Mouse (Mus musculus) Muller cell, postnatal 12 days (primary cell): Measurements from ENCODE around the gene Plac9b.
"Not testable (repeated sequence)": the region's sequence is repeated elsewhere in the genome, so short reads cannot be mapped to it uniquely, and the experiment has no call there.

Source experiments
- DNase-seq: peaks from one replicate; pipeline ENCODE4 v3.0.0-alpha.2; 2015; ENCODE audit errors: inconsistent ontology term

The Plac9b gene

DNA sequence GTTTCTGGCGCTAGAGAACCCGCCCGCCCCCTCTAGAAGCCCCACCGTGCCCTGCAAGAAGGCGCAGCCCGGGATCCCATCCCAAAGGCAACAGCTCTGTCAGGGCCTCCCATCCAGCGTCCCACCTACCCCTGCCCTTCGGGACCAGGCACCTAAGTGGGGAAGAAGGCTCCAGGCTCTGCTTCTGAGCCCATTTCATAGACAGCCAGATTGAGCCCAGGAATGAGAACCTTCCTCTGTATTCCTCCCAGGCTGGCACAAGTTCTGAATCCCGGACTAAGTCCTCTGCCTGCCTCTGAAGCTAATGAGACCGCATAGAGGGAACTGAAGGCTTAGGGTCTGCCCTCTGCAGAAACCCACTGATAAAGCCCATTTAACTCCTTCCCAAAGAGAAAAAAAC, at the start of gene Plac9b:
Gene Plac9b, minus strand, starts transcription at position 101 of the 400 bp plus-strand sequence.
- not testable (repeated sequence) for DNase-seq

DNA sequence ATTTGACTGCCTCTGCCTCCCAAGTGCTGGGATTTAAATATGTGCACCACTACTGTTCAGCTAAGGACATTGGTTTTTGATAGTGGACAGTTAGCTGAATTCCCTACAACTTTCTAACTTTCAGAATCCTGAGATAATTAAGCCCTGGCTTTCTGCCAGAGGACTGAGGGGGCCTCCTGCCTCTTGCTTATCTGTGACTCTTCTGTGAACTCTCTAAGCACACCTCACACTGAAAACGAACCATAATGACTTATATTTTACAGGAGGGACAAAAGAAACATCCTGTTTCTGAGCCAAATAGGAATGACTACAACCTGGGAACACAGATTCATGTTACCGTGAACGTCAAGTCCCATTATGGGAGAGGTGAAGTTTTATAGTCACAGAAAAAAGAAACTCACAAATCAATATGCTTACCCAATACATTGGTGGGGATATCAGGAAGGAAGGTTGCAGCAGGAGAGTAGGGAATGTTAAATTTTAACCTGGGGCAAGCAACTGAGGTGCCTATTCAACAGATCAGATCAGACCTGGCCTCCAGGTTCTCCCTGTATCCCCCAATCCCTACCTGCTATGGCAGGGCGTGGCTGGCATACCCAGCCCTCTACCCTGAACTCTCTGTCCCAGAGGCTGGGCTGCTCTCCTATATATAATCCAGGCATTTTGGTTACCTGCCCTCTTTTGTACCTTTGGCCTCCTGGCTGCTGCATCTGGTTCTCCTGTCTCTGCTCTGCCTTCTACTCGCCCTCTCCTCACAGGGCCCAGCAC, 34.1 kb upstream of the Plac9b start:
- DNase-seq: not testable (repeated sequence)

DNA sequence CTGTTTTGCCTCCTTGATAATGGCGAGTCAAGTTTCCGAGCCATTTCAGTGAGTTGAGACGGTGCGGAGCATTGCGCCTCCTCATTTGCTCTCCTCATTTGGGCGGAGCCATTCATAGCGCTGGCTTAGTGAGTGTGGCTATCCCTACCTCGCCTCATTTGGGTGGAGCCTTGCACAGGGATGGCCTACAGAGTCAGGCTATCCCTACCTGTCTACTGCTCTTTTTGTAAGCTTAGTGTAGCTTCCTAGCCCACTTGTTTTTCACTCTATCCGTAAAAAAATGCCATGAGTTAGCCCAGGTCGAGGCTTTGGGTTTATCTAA, 24.6 kb upstream of the Plac9b start, which contains the start of gene Tmem254b:
Gene Tmem254b, minus strand, starts transcription at position 116 of the 322 bp plus-strand sequence.
- DNase-seq: not testable (repeated sequence)

GRCm38 (mm10) chr14:26206197-26206925, 24.1 kb upstream of the Plac9b start:
- DNase-seq: not testable (repeated sequence)

DNA sequence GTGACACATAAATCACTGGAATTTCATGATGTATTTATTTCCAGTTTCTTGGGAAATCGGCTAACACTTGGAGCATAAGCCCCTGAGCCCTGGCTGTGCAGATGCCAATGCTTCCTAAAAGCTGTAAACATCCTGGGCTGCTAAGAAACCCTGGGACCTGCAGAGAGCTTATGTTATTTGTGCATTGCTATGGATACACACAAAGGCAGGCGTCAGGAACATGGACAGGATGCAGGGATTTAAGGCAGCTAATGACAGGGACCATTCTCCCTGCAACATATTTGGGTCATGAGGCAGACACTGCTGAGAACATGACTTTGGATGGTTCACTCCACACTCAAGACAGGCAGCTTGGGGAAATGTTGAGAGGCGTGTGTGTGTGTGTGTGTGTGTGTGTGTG, 15.6 kb upstream of the Plac9b start:
- DNase-seq: not testable (repeated sequence)

GRCm38 (mm10) chr14:26188361-26188760, 6.1 kb upstream of the Plac9b start:
- DNase-seq: not testable (repeated sequence)

- not testable (repeated sequence) for DNase-seq
Measured at GRCm38 (mm10) chr14:26186638-26187037, 4.4 kb upstream of the Plac9b start.

GRCm38 (mm10) chr14:26181660-26182059, 620 bp downstream of the Plac9b start:
- DNase-seq: not testable (repeated sequence)

DNA sequence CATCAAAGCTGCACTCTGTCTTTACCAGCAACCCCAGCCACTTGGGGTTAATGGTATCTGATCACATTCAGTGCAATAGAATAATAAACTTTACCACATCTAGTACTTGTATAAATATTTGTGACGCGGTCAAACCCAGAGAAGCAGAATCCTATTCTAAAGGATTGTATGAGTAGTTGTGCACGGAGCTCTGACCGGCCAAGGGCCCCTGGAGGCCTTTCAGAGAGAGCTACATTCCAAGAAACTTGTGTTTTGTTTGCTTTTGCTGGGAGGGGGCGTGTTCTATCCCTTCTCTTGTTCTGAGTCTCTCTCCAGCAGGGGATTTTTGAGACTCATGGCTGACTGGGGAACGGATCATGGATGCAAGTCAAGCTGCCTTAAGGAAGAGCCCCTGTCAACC, 7.3 kb downstream of the Plac9b start:
- DNase-seq: not testable (repeated sequence)

- not testable (repeated sequence) for DNase-seq
Measured at GRCm38 (mm10) chr14:26173955-26174354, 8.3 kb downstream of the Plac9b start.

GRCm38 (mm10) chr14:26165266-26165665, 17.0 kb downstream of the Plac9b start:
- not testable (repeated sequence) for DNase-seq

DNA sequence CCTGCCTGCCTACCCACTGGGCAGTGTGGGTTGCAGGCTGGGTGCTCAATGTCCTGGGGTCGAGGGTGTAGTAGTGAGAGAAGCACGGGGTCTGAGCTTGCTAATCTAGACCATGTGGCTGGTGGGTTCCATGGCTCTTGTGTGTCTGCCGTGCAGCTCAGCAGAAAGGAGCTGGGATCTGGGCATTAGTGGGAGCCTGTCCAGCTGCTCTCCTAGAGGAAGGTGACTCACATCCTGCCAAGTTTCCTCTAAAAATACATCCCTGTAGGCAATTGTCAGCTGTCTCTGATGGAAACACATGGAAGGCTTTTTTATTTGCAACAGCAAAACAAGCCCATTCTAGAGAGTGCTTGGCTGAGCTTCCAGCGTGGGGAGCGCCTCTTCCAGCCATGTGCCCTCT, 19.9 kb downstream of the Plac9b start:
- DNase-seq: not testable (repeated sequence)

GRCm38 (mm10) chr14:26161156-26161555, 21.1 kb downstream of the Plac9b start:
- DNase-seq: not testable (repeated sequence)

DNA sequence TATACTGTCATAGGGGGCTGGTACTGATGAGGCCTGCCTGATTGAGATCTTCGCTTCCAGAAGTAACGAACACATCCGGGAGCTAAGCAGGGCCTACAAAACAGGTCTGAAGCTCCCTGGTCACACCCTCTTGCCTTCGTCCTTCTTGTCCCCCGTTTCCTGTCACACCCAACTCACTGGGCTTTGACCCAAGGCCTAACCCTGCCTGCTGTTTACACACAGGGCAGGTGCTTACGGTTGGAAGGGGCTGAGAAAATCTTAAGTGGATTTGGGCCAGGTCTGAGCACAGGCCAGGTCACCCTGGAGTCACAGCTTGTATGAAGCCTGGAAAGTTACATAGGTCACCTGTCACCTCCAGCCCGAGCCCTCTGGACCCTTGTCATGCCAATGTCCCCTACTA, 26.2 kb downstream of the Plac9b start:
- DNase-seq: not testable (repeated sequence)

DNA sequence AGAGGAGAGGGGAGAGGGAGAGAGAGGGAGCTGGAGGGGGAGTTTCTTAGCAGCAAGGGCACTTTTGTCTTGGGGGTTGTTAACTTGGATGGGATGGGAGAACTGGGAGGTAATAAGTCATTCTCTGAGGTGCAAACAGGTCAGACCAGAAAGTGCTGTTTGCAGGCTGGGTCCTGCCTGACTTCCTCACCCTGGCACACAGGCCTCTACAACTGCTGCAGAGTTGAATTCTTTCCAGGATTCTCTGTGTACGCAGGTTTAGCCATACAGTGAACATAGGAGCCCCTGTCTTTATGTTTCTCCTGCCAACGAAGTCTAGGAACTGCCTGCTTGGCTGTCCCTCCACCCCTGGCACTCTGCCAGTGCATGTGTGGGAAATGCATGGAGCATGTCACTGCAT, 35.2 kb downstream of the Plac9b start:
- DNase-seq: not testable (repeated sequence)

- DNase-seq: not testable (repeated sequence)
Measured at GRCm38 (mm10) chr14:26119095-26119494, 63.2 kb downstream of the Plac9b start.

DNA sequence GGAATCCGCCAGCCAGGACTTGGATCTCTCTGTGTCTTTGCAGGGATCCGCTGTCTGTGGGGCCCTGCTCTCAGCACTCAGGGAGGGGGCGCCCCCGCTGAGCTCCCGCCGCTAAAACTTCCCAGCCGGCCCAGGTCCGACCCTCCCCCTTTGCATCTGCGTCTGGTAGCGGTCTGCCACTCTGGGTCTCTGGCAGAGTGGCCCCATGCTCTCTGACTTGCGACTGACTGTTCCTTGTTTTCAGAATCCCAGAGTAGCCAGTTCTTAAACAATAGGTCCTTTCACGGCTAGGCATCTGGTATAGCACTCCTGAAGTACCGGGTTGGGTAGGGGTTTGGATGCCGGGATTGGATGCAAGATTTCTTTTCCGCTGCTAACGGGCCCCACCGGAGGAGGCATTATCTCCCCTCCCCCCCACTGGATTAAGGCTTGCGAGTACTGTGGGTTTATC, 63.7 kb downstream of the Plac9b start:
- DNase-seq: not testable (repeated sequence)

DNA sequence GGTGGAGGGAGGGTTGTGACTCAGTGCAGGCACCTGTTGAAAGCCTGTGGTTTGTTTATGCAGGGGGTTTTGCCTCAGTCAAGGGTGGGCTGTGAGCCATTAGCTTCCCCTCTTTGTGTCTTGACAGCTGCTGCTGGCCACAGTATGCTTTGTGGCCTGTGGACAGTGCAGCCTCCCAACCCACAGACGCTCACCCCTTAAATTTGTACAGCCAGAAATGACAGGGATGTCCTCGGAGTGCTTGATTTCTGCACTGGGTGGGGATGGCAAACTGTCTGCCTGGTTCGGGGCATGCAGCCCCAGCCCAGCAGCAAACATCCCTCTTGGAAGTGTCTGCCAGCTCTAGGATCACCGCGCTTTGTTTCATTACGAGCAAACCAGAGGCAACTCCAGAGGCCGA, 64.1 kb downstream of the Plac9b start, which contains the start of gene Duxbl2:
Gene Duxbl2, plus strand, starts transcription at position 200 of the 400 bp plus-strand sequence.
- DNase-seq: not testable (repeated sequence)
